Mouse (Mus musculus) embryonic fibroblast, embryonic 13.5 days (primary cell): ENCODE results near the gene Kcnrg.

Experiments
- CTCF ChIP-seq: IDR thresholded peaks from 2 replicates; pipeline ENCODE4 v1.5.1; 2011; ENCODE audit warnings: mild to moderate bottlenecking, control low read depth, low read length, moderate library complexity, borderline replicate concordance; ENCODE audit not compliant: insufficient read depth
- POLR2A ChIP-seq: IDR thresholded peaks from 2 replicates; pipeline ENCODE4 v1.6.1; 2011; ENCODE audit warnings: low read depth, mild to moderate bottlenecking, control low read depth, low read length, moderate library complexity

GRCm38 (mm10) chr14:61597968-61598367, 9.3 kb upstream of the Kcnrg start, which contains the start of gene Trim13:
- TF ChIP-seq CTCF (no peak), POLR2A (no peak)
